Mouse (Mus musculus) small intestine, adult 2 months (tissue): ENCODE measurements around the gene Tmem186.

Experiments used
- CTCF ChIP-seq: fragments of 200-500 bp; IDR thresholded peaks from 2 replicates; pipeline ENCODE4 v1.5.1; 2012; ENCODE audit warnings: low read depth, mild to moderate bottlenecking, control low read depth, inconsistent platforms, low read length, moderate library complexity, mixed read lengths; ENCODE audit not compliant: insufficient replicate concordance, insufficient read length; ENCODE audit errors: extremely low read depth
- POLR2A ChIP-seq: fragments of 200-500 bp; IDR thresholded peaks from 2 replicates; pipeline ENCODE4 v1.6.1; 2012; ENCODE audit warnings: low read depth, mild to moderate bottlenecking, control low read depth, inconsistent platforms, low read length, moderate library complexity

GRCm38 (mm10) chr16:8663606-8664539, 26.4 kb upstream of the Tmem186 start:
- TF ChIP-seq POLR2A (no peak), CTCF (no peak)
